Mouse (Mus musculus) spleen, postnatal 36 days (tissue): ENCODE data around the gene Isyna1.
"Not testable (repeated sequence)": the region's sequence is repeated elsewhere in the genome, so short reads cannot be mapped to it uniquely, and the experiment has no call there.

Experiments used
- DNase-seq, 2 experiments: peaks; one replicate each; pipeline ENCODE4 v3.0.0; 2022; ENCODE audit warnings: low spot score in 2 of 2, mixed read lengths in 1 of 2

Isyna1 gene

GRCm38 (mm10) chr8:70574915-70575314, 19.3 kb upstream of the Isyna1 start:
- no peak for DNase-seq

DNA sequence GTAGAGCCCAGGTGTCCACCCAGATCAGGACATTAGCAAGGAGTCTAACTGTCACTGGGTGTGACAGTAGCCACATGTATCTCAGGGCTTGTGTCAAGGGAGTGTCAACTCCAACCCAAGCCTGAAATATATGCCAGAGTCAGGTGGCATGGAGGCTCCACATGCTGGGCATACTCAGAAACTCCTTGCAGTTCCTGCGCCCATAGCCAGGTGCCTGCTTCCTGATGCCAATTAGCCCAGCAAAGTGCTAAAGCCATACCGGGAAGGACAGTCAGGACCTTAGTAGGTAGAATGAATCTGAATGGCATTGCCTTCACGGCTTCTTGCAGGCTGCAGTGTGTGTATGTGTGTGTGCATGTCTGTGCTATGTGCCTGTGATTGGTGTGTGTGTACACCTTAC, 17.0 kb upstream of the Isyna1 start:
- DNase-seq: no peak

DNA sequence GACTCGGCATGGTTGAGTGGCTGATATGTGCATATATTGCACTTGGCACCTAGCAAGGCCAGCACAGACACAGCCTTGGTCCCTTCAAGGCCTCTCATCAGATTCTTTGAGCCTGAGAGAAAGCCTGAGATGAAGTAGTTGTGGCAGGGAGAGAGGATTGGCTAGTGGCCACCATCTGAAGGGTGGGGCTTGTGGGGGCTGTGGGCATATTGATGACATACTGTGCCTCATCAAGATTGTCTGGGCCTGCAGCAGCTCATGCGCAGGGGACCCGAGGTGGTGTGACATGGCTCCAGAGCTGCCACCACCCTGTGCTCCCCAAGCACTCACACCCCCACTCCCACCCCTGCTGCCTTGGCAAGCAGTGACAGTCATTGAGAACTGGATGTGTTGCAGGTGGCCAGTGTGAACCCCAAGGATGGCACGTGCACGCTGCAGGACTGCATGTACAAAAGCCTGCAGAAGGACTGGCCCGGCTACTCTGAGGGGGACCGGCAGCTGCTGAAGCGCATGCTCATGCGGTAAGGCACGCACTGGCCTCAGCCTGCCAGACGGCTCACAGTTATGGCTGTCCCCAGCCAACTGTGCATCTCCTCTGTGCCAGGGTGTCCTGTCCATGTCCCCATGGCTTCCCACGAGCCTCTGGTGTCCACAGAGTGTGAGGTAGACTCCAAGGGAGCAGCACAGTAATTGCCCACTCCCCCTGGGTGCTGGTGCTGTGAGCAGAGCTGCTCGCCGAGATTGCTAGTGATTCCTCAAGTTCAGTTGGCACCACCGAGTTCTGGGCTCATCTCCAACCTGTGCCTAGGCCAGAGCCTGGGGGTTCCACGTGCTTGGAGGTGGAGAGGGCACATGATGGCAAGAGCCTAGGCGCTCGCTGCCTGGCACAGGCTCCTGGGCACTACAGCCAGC, 10.4 kb upstream of the Isyna1 start:
- DNase-seq: no peak

DNA sequence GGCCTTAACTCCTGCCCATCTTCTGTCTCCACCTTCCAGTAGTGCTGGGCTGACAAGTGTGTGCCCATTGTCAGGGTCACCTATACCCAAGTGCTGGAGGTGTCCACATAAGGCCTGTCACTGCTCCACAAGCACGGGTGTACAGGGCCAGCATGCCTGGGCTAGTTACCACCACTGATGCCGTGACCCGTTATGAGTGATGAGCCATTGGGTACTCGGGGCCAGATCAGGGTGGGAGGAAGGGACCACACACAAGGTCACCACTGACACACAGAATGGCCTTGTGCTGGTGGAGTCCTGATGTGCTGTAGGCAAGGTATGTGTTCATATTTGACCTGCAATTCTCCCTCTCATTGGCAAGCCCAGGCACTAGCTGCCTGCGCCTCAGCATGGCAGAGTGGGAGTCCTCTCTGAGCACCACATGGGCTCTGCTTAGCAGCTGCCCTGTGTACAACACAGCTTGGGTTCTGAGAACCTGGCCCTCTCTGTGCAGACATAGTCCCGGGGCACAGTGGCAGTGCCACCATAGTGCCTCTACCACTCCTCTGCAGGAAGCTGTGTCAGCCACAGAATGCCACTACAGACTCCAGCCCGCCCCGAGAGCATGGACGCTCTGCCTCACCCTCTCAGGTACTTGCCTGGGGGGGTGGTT, 9.4 kb upstream of the Isyna1 start:
- DNase-seq: no peak

- peak; percentile 53 to 54 for DNase-seq
These were observed 8.9 kb upstream of the Isyna1 start for GRCm38 (mm10) chr8:70585258-70585652.

- DNase-seq: not testable (repeated sequence)
These were observed 6.2 kb upstream of the Isyna1 start for GRCm38 (mm10) chr8:70587955-70588354.

DNA sequence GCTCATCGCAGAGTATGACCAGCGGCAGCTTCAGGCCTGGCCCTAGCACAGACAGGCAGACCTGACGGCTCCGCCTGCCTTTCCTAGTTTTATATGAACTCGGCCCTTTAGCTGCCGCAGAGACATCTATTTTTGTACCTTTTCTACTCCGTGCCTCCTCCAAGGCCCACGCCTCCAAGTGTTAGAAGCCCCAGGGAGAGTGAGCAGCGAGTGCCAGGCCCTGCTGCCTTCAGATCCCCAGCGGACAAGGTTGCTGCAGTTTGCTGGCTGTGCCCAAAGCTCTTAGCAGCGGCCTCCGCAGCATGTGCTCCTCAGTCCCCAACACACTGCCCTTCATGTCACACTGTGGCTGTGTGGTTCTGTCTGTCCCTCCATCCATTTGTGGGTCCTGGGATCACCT, 2.6 kb upstream of the Isyna1 start:
- DNase-seq: no peak

GRCm38 (mm10) chr8:70593173-70593572, 1.0 kb upstream of the Isyna1 start:
- DNase-seq: no peak

- DNase-seq: peak; percentile 44 to 46
These were observed 720 bp downstream of the Isyna1 start for GRCm38 (mm10) chr8:70594621-70595564.

DNA sequence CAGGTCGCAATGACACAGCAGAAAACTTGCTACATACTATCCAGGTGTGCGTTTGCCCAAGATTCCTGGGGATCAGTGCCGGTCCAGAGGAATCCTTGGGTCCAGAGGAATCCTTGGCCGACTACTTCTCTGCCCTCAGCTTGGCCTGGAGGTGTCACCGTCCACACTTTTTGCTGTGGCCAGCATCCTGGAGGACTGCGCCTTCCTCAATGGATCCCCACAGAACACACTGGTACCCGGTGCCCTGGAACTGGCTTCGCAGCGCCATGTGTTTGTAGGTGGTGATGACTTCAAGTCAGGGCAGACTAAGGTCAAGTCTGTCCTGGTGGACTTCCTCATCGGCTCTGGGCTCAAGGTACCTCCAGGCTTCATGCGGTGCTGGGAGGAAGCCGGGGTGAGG, 1.6 kb downstream of the Isyna1 start:
- no peak for DNase-seq

GRCm38 (mm10) chr8:70596216-70596615, 2.0 kb downstream of the Isyna1 start:
- DNase-seq: no peak

- peak; percentile 43 to 58 for DNase-seq
These were observed 2.7 kb downstream of the Isyna1 start for GRCm38 (mm10) chr8:70596775-70597416.

DNA sequence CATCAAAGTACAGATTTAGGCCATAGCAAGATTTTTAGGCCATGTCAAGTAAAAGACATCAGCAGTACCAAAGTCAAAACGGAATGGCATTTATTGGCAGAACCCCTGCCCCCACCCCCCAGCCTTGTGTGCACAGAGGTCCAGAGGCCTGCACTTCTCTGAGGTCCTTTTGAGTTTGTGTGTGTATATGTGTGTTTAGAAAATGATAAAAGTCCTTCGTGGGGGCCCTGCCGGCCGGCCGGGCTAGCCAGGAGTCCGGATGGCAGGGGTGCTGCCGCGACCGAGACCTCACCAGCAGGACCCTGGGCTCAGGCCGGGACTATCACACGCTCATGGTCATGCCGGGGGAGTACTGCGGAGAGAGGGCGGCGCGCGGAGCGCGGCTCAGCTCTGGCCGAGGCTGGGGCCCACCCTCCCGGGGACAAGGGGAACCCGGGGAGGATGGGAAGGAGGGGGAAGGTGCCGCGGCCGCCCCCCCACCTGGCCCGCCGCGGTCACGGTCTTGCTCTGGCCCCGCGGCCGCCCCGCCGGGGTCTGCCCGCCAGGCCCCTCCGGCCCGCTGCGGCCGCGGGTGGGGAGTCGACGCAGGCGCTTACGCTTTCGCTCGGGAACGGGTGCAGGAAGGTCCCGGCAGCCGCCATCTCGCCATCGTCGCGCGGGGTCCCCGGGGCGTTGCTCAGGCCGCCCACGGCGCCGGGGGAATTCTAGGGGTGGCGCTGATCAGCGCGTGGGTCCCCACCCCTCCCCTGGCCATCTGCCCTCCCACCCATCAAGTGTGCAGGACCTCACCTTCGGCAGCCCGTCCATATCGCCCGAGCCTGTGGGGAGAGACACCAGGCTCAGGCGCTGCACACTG, 3.5 kb downstream of the Isyna1 start:
- no peak for DNase-seq

DNA sequence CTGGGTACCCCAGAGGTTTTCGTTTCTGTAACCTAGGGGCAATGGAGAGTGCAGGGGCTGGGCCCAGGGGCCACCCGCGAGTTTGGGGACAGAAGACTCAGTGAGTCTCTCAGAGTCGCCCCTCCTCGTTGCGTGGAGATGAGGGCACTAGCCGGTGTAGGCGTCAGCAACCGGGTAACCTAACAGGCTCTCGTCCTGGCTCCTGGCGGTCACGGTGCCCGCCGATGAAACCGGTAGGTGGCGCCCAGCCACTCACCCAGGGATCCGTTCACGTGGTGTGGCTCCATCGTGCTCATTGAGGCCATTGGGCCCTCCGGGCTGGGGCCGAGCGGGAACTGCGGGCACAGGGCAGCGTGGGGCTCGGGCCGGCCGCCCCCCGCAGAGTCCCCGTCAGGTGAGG, 4.1 kb downstream of the Isyna1 start:
- no peak for DNase-seq

GRCm38 (mm10) chr8:70598722-70599121, 4.5 kb downstream of the Isyna1 start:
- no peak for DNase-seq

DNA sequence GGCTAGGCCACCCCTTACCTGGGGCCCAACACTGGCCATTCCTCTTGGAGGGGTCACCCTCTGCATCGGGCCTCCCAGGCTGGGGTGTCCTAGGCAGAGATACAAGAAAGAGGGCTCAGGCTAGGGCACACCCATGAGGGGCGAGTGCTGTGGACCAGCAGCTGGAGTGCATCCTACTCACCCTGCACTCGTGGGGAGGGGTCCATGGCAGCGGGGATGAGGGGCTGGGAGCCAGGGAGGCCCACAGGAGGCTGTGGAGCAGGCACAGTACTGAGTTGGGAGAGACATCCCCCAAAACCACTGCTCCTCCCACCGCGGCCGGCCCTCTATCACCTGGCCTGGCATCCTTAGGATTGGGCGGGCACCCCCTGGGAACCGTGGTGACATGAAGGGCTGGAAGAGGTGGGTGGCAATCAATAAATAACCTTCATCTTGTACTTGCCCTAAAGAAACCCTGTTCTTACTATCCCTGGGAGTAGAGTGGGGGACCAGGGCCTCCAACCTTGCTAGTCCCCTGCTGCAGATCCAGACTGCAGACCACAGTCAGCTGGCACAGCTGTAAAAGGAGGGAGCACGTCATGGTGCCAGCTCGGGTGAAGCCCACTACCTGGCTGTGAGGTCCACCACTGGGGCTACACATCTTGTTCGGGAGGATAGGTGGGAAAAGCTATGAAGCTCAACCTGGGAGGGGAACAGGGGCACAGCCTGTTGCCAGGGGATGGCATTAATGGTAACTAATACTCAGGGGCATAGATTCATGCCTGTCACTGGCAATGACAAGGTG, 5.5 kb downstream of the Isyna1 start:
- DNase-seq: no peak

DNA sequence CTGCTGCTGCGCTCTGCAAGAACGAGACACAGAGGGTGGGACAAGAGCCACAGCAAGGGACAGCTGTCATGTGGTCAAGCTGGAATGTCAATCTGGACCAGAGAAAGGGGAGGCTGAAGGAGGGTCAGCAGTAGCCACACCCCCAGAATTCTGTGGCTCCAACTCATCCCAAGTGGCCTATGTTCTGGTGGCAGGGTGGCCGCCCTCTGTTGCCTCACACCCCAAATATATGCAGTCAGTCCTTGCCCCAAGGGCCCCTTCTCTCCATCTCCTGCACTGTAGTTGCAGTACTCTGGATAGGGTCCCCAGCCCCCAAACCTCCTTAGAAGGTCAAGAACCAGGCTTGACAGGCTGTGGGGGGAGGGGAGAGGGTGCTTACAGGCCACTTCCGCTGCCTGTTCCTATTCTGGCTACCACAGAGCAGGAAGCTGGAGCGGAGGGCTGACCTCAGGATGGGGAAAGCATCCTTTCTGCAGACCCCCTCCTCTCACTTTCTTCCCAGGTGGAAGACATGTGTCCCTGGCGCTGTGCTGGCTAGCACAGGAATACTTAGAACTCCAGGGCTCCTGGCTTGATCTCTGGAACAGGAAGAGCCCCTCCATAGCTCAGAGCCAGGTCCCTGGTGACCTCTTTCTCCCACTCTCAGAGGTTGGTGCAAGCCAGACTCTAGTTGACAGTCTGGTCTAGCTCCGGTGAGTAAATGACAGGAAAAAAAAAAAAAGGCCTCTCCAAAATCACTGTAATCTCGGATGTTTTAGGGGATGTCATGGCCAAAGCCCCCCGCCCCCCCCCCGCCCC, 6.5 kb downstream of the Isyna1 start:
- DNase-seq: no peak

DNA sequence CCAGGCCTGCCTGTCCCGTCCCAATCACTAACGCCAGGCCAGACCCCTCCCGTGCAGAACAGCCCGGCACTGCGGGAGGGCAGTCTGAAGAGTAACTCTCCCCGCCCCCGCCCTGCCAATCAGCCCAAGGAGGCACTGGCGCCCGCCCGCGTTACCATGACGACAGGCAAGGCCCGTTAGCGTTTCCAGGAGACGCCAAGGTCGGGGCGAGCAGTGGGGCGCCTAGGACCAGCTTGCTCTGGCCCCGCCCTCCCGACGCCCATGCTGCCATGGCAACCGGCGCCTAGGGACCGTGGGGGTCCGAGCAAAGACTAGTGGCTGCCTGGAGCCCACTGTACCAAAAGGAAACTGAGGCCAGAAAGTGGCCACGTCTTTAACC, 7.1 kb downstream of the Isyna1 start:
- peak; percentile 75 to 80 for DNase-seq
